Mouse (Mus musculus) small intestine, adult 2 months (tissue): ENCODE measurements around the gene Abcd1.

Experiments used
- CTCF ChIP-seq: fragments of 200-500 bp; IDR thresholded peaks from 2 replicates; pipeline ENCODE4 v1.5.1; 2012; ENCODE audit warnings: low read depth, mild to moderate bottlenecking, control low read depth, inconsistent platforms, low read length, moderate library complexity, mixed read lengths; ENCODE audit not compliant: insufficient replicate concordance, insufficient read length; ENCODE audit errors: extremely low read depth
- POLR2A ChIP-seq: fragments of 200-500 bp; IDR thresholded peaks from 2 replicates; pipeline ENCODE4 v1.6.1; 2012; ENCODE audit warnings: low read depth, mild to moderate bottlenecking, control low read depth, inconsistent platforms, low read length, moderate library complexity

DNA sequence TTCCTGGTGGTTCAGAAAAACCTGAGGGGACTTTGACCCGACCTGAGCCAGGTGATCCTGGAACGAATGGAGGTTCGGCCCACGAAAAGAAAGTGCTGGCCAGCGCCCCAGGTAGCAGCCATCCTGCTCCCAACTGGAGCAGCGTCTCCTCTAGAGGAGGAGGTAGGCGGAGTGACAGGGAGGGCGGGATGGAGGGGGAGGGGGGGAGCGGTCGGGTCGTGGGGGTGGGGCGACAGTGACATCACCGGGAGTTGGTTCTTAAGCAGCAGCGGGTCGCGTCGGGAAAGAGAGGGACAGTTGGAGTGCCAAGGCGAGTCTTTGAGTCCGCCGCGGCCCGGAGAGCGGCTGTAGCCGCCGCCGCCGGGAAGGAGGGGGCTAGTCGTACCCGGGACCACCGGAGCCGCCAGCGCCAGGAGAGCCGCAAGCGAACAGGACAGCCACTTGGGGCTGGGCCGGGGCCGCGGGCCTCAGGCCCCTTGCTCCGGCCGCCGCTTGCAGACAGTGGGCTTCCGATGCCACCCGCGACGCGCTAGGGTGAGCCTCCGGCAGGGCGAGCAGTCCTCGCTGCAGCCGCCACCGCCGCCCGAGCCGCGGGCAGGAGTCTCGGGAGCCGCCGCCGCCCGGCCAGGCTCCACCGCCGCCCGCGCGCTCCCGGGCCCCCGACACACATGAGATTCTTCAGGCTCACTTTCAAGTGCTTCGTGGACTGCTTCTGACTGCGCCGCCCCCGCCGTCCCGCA, 43.3 kb upstream of the Abcd1 start, which contains the start of gene Slc6a8:
- TF ChIP-seq POLR2A, result peak; percentile 94
- no peak for TF ChIP-seq CTCF
